Mouse (Mus musculus) brain, embryonic 14.5 days (tissue): ENCODE data around the gene Capn12.

Experiments used
- CTCF ChIP-seq: fragments of 200-500 bp; IDR thresholded peaks from 2 replicates; pipeline ENCODE4 v1.5.1; 2012; ENCODE audit warnings: inconsistent platforms, mild to moderate bottlenecking, moderate library complexity, borderline replicate concordance; ENCODE audit not compliant: insufficient read depth, insufficient read length; ENCODE audit errors: extremely low read depth
- POLR2A ChIP-seq: fragments of 200-500 bp; IDR thresholded peaks from 2 replicates; pipeline ENCODE4 v1.6.1; 2012; ENCODE audit warnings: mild to moderate bottlenecking, inconsistent platforms, borderline replicate concordance; ENCODE audit not compliant: poor library complexity, insufficient read depth, insufficient read length, severe bottlenecking; ENCODE audit errors: extremely low read depth

- no peak for TF ChIP-seq CTCF
- TF ChIP-seq POLR2A: no peak
Observed at GRCm38 (mm10) chr7:28847273-28847672, 33.9 kb upstream of the Capn12 start.
